ENCODE assay signal across 16 mouse cellular contexts in genomic region chr1:154010681-154011080, GRCm38 (mm10).
"Had no signal": no experiment of that assay in that cellular context is flagged by ENCODE, and none has a peak within 500 bp of the region (broad histone marks: within the 10 kb centered on the region; RNA-seq: fewer than 3 reads in every experiment).

No protein-coding gene starts in this region.

- H3K27ac ChIP-seq: neural tube, embryonic 13.5 days; neural tube, embryonic 15.5 days; stomach, embryonic 15.5 days; stomach, postnatal 0 days had no signal

- H3K4me1 ChIP-seq: neural tube, embryonic 13.5 days; neural tube, embryonic 15.5 days; stomach, embryonic 15.5 days had no signal

- H3K4me2 ChIP-seq: neural tube, embryonic 13.5 days; neural tube, embryonic 15.5 days; stomach, embryonic 15.5 days had no signal

- H3K9ac ChIP-seq: neural tube, embryonic 13.5 days; neural tube, embryonic 15.5 days; stomach, embryonic 15.5 days had no signal

- H3K4me3 ChIP-seq: neural tube, embryonic 13.5 days; neural tube, embryonic 15.5 days; stomach, embryonic 15.5 days had no signal

- H3K27me3 ChIP-seq: neural tube, embryonic 13.5 days; neural tube, embryonic 15.5 days; stomach, embryonic 15.5 days had no signal

- DNase-seq: retina, postnatal 1 day; right cerebral cortex, adult 18-20 months; right cerebral cortex, postnatal 14 days; right cerebral cortex, postnatal 25 days; right cerebral cortex, postnatal 4 days; spleen, adult 18-20 months; thymus, adult 18-20 months; thymus, adult 2 months; thymus, postnatal 14 days; thymus, postnatal 25 days; thymus, postnatal 36 days; thymus, postnatal 4 days had no signal

- H3K36me3 ChIP-seq: neural tube, embryonic 13.5 days; neural tube, embryonic 15.5 days; stomach, embryonic 15.5 days had no signal

- H3K9me3 ChIP-seq: neural tube, embryonic 13.5 days; neural tube, embryonic 15.5 days; stomach, embryonic 15.5 days had no signal
